Mouse (Mus musculus) stomach, embryonic 14.5 days (tissue): ENCODE measurements around the gene Adarb1. TPM values are rescaled to one million over a fixed set of nuclear protein-coding genes. Genes with fewer than 3 reads are reported as not detected.

Source experiments
- ATAC-seq: fragments of 200-750 bp; cut with Nextera tagmentation; 2 replicates; pipeline ENCODE4 v1.8.0; 2017; ENCODE audit warnings: low read depth, moderate TSS enrichment; ENCODE audit not compliant: insufficient number of reproducible peaks, insufficient read depth, low FRiP score
- H3K27ac ChIP-seq: fragments of 300-500 bp; sonication (generic); 2 replicates; pipeline ENCODE4 v1.5.1; 2014; ENCODE audit warnings: mild to moderate bottlenecking, low read length, moderate library complexity, mixed read lengths
- H3K27me3 ChIP-seq: fragments of 300-500 bp; sonication (generic); 2 replicates; pipeline ENCODE4 v1.6.1; 2014; ENCODE audit warnings: low read length, control low read depth, mixed read lengths; ENCODE audit not compliant: control insufficient read depth, insufficient read depth
- H3K36me3 ChIP-seq: fragments of 300-500 bp; sonication (generic); 2 replicates; pipeline ENCODE4 v1.6.1; 2014; ENCODE audit warnings: mild to moderate bottlenecking, control low read depth, low read length, moderate library complexity, mixed read lengths; ENCODE audit not compliant: control insufficient read depth, insufficient read depth
- H3K4me1 ChIP-seq: fragments of 300-500 bp; sonication (generic); 2 replicates; pipeline ENCODE4 v1.6.1; 2014; ENCODE audit warnings: low read length, control low read depth, mixed read lengths; ENCODE audit not compliant: control insufficient read depth, insufficient read depth
- H3K4me2 ChIP-seq: fragments of 300-500 bp; sonication (generic); replicated peaks from 2 replicates; pipeline ENCODE4 v1.6.1; 2014; ENCODE audit warnings: low read depth, low read length, control low read depth
- H3K4me3 ChIP-seq: fragments of 300-500 bp; sonication (generic); 2 replicates; pipeline ENCODE4 v1.5.1; 2014; ENCODE audit warnings: low read depth, low read length, control low read depth
- H3K9ac ChIP-seq: fragments of 300-500 bp; sonication (generic); replicated peaks from 2 replicates; pipeline ENCODE4 v1.6.1; 2014; ENCODE audit warnings: low read depth, mild to moderate bottlenecking, control low read depth, low read length, moderate library complexity, mixed read lengths
- H3K9me3 ChIP-seq: fragments of 300-500 bp; sonication (generic); 2 replicates; pipeline ENCODE4 v1.6.1; 2016; ENCODE audit warnings: low read depth, low read length, control low read depth; ENCODE audit not compliant: control insufficient read depth
- whole genome bisulfite sequencing: fragments of 180-500 bp; shearing (Covaris S2); extraction: QIAGEN DNeasy Blood & Tissue Kit; methylation state at CpG from one replicate; pipeline ENCODE4 v1.1.7; 2014; 5-methylcytosine and 5-hydroxymethylcytosine counted together
- polyA plus RNA-seq: library from polyadenylated mRNA; unstranded; fragments of >200 nt; fragmentation: Nextera tagmentation; extraction: Ambion mirVana; gene quantifications from 2 replicates; pipeline ENCODE4 v1.2.1, GENCODE M21; 2014

Adarb1 gene
- polyA plus RNA-seq, 1 experiment from 2014 or later: 8.3 TPM

DNA sequence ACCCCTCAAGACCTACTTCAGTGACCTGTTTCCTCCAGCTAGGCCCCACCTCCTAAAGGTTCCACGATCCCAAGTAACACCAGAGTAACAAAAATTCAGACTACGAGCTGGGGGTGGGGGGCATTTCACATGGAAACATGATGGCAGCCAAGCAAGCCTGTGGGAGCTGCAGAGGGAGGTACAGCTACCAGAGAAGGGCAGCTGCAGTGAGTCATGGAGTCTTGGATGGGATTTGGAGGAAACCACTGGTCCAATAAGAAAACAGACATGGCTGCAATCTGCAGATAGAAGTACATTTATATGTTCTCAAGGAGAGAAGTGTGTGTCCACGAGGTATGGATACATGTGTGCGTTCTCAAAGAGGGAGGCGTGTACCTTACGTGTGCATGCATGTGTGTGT lies 173.3 kb downstream of the Adarb1 start:
- peaks cover 15% of the 10 kb centered on the region for H3K4me1 ChIP-seq
- H3K4me3 ChIP-seq: no peak overlapping the region
- H3K9me3 ChIP-seq: 0 out of 2 replicates have a peak, but pooled peaks cover 2% of the 10 kb centered on the region
- no peak overlapping the region for H3K27ac ChIP-seq
- ATAC-seq: no peak
- WGBS: 93% methylated on average over 6 of the region's 6 CpGs
- H3K27me3 ChIP-seq: no peaks in the 10 kb centered on the region
- H3K4me2 ChIP-seq: no peak overlapping the region
- H3K36me3 ChIP-seq: no peaks in the 10 kb centered on the region
- H3K9ac ChIP-seq: no peak overlapping the region

GRCm38 (mm10) chr10:77243572-77244161 lies 174.4 kb downstream of the Adarb1 start:
- H3K4me3 ChIP-seq: no peak overlapping the region
- H3K9me3 ChIP-seq: 0 out of 2 replicates have a peak, but pooled peaks cover 2% of the 10 kb centered on the region
- WGBS: 85% methylated on average over 11 of the region's 11 CpGs
- ATAC-seq: peak; percentile 29; the same call in 1 of the 2 replicates
- peak overlapping the region; percentile 64; the same call in 1 of the 2 replicates for H3K27ac ChIP-seq
- H3K4me2 ChIP-seq: no peak overlapping the region
- H3K27me3 ChIP-seq: no peaks in the 10 kb centered on the region
- H3K9ac ChIP-seq: no peak overlapping the region
- no peaks in the 10 kb centered on the region for H3K36me3 ChIP-seq
- H3K4me1 ChIP-seq: peaks cover 15% of the 10 kb centered on the region

GRCm38 (mm10) chr10:77242871-77243270 lies 175.2 kb downstream of the Adarb1 start:
- Histone ChIP-seq H3K9ac (no peak overlapping the region), H3K27me3 (no peaks in the 10 kb centered on the region), H3K36me3 (no peaks in the 10 kb centered on the region), H3K9me3 (0 out of 2 replicates have a peak, but pooled peaks cover 2% of the 10 kb centered on the region), H3K4me3 (no peak overlapping the region), H3K4me1 (peaks cover 9% of the 10 kb centered on the region), H3K27ac (peak overlapping the region; percentile 64; the same call in 1 of the 2 replicates), H3K4me2 (no peak overlapping the region)
- no peak for ATAC-seq
- WGBS: 59% methylated on average over 14 of the region's 14 CpGs

- H3K36me3 ChIP-seq: no peaks in the 10 kb centered on the region
- no peak overlapping the region for H3K9ac ChIP-seq
- 0 out of 2 replicates have a peak, but pooled peaks cover 2% of the 10 kb centered on the region for H3K9me3 ChIP-seq
- H3K27ac ChIP-seq: no peak overlapping the region; the same call in 1 of the 2 replicates
- WGBS: 79% methylated on average over 3 of the region's 3 CpGs
- H3K4me3 ChIP-seq: no peak overlapping the region
- H3K4me1 ChIP-seq: peaks cover 4% of the 10 kb centered on the region
- no peak for ATAC-seq
- no peaks in the 10 kb centered on the region for H3K27me3 ChIP-seq
- H3K4me2 ChIP-seq: no peak overlapping the region
Measured at GRCm38 (mm10) chr10:77242396-77242795, 175.7 kb downstream of the Adarb1 start.

GRCm38 (mm10) chr10:77240764-77241163 lies 177.3 kb downstream of the Adarb1 start:
- no peaks in the 10 kb centered on the region for H3K36me3 ChIP-seq
- no peaks in the 10 kb centered on the region for H3K27me3 ChIP-seq
- 40% methylated on average over 8 of the region's 8 CpGs for WGBS
- H3K4me3 ChIP-seq: no peak overlapping the region
- H3K4me1 ChIP-seq: no peaks in the 10 kb centered on the region
- H3K27ac ChIP-seq: no peak overlapping the region
- no peak overlapping the region for H3K4me2 ChIP-seq
- ATAC-seq: no peak
- H3K9ac ChIP-seq: no peak overlapping the region
- H3K9me3 ChIP-seq: 0 out of 2 replicates have a peak, but pooled peaks cover 2% of the 10 kb centered on the region

Other genes with a start within 250 kb of the Adarb1 start
- 119 and 129 TPM in 2 replicates for gene Pofut2, start 159.1 kb downstream of the Adarb1 start, polyA plus RNA-seq
- gene Fam207a, start 97.5 kb upstream of the Adarb1 start, polyA plus RNA-seq: 31.0 and 34.2 TPM in 2 replicates
- gene Itgb2, start 112.0 kb upstream of the Adarb1 start, polyA plus RNA-seq: 2.7 and 3.1 TPM in 2 replicates
- 198 and 200 TPM in 2 replicates for gene Pttg1ip, start 163.4 kb upstream of the Adarb1 start, polyA plus RNA-seq
- 324 and 346 TPM in 2 replicates for gene Sumo3, start 187.8 kb upstream of the Adarb1 start, polyA plus RNA-seq
- gene Gm49325, start 187.9 kb upstream of the Adarb1 start, polyA plus RNA-seq: 6.5 TPM in 1 of 2 replicates, not detected in the other
- 41.5 and 44.3 TPM in 2 replicates for gene Ube2g2, start 204.0 kb upstream of the Adarb1 start, polyA plus RNA-seq